Mouse (Mus musculus) megakaryocyte, embryonic 14.5 days (primary cell): Measurements from ENCODE around the gene Gm9918.

ENCODE experiments used
- FLI1 ChIP-seq: IDR thresholded peaks from 2 replicates; pipeline ENCODE4 v1.6.1; 2012; ENCODE audit warnings: low read length, inconsistent platforms, mixed read lengths
- GATA1 ChIP-seq: IDR thresholded peaks from 3 replicates; pipeline ENCODE4 v1.6.1; 2012; ENCODE audit warnings: mixed read lengths, low read length, inconsistent platforms, borderline replicate concordance

DNA sequence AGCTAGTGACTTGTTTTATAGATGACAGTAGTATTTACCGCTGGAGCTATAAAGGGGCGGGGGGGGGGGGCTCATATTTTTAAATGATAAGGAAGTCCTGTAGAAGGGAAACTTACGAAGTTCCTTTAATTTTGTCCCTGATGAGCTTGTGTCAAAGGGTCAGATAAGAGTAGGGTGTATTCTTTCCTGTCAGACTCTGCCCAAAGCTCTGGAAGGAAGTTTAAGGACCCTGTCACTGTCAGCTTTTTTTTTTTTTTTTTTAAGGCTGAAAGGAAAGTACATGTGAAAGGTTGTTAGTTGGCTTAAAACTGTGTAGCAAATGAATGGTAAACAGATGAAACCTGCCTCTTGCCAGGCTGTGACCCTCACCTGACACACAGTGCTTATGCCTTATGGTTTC lies 13.3 kb downstream of the Gm9918 start:
- TF ChIP-seq GATA1 (no peak), FLI1 (no peak)
